Mouse (Mus musculus) cerebellum, adult 9-10 months (tissue): ENCODE data around the gene Hbq1b.
"Not testable (repeated sequence)": the region's sequence is repeated elsewhere in the genome, so short reads cannot be mapped to it uniquely, and the experiment has no call there.

Source experiments
- DNase-seq: peaks from one replicate; pipeline ENCODE4 v3.0.0; 2022

Hbq1b gene

DNA sequence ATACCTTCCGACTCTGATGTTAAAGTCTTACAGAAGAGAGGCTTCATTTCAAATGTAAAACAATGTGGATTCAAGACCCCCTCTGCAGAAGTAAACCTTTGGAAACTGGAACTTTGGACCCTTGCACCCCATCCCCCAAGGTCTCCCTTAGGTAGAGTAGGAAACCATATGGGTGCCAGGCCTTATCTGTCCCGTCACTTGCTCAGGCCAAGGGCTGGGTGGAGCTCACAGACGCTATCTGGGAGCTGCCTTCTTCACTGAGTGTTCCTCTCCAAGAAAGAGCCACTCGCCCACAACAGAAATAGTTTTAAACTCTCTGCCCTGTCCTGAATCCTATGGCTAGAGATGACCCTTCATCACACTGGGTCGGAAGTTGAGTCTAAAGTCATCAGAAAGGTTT is 17.8 kb upstream of the Hbq1b start:
- DNase-seq = no peak

DNA sequence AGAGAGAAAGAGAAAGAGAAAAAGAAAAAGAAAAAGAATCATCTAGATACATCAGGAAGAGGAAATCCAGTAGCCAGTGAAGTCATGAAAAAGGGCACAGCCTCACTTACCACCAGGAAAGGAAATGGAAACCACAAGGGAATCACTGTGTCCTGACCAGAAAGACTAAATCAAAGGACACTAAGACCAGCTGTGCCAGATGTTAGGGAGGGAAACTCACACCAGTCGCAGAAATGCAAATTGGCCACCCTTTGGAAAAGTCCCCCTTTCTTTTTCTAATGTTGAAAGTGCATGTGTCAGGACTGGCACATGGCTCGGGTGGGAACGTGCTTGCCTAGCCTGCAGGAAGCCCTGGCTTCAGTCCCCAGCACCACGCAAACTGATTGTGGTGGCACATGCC is 15.6 kb upstream of the Hbq1b start:
- DNase-seq = no peak

DNA sequence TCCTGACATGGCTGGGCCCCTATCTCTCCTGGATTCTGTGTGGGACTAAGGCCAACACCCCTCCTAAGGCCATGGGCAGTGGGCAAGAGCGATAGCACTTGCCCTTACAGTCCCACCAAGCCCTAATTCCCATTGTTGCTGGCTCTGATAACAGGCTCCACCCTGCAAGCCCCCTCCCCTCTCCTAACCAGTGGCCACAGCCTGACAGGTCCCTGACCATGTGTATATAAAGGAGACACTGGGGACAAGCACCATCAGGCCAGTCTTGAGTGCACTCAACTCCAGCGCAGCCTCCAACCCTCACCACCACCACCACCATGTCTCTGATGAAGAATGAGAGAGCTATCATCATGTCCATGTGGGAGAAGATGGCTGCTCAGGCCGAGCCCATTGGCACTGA is 10.4 kb upstream of the Hbq1b start, which contains the start of gene Hba-x:
Gene Hba-x, plus strand, starts transcription at position 54 of the 400 bp plus-strand sequence.
- no peak for DNase-seq

DNA sequence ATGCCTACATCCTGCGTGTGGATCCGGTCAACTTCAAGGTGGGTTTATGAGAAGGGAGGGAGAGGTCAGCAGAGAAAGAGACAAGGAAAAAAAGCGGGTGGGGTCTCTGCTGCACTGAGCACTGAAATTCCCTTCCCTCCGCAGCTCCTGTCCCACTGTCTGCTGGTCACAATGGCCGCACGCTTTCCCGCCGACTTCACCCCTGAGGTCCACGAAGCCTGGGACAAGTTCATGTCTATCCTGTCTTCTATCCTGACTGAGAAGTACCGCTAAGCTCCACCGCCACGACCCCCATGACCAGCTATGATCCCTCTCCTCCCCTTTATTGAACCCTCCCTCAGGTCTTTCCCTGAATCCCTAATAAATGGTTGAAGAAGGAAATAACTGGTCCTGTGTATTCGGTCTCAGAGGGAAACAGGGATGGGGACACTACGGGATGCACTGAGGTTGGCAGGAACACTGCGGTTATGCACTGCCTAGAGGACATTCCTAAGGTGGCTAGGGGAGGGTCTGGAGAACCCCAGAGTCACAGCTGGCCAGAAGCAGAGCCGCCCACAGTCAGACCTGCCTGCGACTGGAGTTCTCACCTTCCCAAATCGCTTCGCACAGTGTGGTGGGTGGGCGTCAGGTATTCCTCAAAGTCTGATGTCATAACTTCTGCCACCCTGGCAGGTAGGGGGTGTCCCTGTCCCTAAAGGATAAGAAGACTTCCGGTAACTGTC is 8.9 kb upstream of the Hbq1b start:
- no peak for DNase-seq

DNA sequence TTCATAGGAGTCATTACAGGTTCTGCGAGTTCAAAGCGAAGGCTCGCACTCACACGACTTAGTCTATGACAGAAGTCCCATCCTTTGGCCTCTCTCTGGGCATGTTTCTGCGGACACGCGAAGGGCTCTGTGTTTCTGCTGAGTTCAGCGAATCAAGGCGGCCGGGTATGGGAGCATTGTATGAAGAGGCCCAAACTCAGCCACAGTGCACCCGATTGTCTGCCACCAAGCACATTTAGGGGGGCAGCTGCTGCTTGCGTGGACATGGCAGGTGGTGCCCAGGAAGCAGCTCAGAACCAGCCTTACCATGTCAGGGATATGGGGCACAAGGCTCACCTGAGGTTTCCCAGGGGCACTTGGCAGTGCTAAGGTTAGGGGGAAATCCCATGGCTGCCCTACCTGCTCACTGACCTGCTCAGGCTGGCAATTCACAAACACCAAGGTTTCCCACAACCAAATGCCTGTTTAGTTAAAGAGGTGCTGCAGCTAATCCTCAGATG is 8.3 kb upstream of the Hbq1b start:
- no peak for DNase-seq

DNA sequence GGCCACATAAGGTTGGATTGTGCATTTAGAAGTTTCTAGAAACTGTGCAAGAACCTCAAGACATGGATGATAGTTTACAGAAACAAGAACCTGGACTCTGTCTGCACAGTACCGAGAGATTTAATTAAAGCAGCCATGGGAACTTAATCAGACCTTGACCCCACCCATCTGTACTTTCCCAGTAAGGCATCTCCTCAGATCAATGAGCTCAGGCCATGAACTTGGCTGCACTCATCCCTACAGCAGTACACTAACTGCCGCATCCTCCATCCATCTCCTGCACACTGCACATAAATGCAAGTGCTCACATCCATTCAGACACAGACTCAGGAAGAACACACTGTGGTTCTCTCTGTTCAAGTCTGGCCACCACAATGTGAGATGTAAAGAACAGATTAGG is 6.1 kb upstream of the Hbq1b start:
- DNase-seq = no peak

DNA sequence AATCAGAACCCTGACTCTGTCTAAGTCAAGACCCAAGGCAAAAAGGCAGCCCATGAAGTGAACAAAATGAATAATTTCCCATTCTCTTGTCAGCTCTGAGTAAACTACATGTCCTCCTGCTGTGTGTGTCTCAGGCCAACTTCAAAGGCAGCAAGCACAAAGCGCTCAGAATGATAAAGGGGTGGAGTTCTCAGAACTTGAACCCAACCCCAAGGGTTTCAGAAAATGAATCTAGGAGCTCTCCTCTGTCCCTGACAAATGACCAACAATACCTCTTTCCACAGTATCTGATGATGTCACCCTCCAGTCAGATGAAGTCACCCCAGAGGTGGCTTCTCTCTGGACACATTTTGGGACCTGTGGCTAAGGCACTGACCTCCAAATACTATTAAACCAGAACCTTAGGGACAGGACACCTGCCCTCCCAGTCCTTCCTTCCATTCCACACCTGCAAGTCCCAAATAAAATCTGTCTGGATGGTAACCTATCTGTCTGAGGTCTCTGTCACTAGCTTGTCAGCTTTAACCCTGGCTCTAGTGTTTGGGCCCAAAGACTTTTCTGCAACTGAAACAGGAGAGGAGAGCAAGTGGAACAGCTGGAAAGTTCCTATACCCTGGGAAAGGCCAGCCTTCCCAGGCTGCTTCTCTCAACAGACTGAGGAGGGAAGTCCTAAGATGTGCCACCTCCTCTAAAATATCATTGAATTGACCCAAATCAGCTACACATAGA is 5.2 kb upstream of the Hbq1b start:
- no peak for DNase-seq

DNA sequence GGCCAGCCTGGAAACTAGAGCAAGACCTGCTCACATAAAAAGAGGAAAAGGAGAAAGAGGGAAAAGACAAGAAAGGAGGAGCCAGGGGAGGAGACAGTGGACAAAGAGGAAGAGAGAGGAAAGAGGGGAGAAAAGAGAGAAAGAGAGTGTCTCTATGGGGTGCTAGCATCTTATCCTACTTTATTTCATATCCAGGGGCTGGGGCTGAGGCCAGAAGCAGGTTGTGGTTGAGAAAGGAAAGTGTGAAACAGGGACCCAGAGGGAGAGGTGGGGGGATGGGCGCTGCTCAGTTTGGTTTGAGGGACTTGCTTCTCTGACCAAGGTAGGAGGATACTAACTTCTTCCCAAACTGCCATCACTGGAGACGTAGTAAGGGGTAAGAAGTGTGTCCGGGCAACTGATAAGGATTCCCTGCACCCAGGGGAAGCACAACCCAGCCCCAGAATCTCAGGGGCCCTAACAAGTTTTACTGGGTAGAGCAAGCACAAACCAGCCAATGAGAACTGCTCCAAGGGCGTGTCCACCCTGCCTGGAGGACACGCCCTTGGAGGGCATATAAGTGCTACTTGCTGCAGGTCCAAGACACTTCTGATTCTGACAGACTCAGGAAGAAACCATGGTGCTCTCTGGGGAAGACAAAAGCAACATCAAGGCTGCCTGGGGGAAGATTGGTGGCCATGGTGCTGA is 3.5 kb upstream of the Hbq1b start, which contains the start of gene Hba-a1:
Gene Hba-a1, plus strand, starts transcription at position 421 of the 687 bp plus-strand sequence.
- DNase-seq = not testable (repeated sequence)

DNA sequence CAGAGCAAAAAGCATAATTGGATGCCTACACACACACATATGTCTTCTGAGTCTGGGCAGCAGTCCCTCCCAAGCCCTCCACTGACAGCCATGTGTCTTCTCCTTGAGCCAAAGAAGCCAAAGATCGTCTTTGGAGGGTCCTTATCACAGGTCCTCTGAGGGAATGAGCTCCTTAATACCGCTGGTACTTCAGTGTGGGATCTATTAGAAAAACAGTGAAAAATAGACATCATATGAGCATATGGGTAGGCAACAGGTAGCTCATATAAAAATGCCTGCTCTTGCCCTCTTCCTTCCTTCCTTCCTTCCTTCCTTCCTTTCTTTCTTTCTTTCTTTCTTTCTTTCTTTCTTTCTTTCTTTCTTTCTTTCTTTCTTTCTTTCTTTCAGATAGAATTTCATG is 2.2 kb upstream of the Hbq1b start:
- DNase-seq = not testable (repeated sequence)

DNA sequence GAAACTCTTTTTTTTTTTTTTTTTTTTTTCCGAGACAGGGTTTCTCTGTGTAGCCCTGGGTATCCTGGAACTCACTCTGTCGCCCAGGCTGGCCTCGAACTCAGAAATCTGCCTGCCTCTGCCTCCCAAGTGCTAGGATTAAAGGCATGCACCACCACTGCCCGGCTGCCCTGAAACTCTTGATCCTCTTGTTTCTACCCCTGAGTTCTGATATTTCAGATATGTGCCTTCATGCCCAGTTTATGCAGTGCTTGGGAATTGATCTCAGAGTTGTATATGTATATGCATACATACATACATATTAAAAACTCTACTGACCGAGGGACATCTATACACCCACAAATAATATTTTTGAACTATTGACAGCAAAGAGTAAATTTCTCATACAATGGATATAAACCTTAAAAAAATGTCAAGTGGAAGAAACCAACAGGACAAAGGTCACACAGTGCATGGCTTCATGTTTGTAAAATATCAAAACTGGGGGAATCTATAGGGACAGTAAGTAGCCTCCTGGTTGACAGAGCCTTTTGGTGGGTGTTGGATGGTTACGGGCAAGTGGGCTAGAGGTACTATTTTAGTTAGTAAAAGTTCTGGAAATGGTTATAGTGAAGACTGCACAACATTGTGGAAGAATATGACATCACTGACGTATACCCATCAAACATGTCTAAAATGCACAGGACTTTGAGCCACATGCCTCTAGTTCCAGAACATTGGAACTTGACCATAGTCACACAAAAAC is 1.6 kb upstream of the Hbq1b start:
- no peak for DNase-seq

DNA sequence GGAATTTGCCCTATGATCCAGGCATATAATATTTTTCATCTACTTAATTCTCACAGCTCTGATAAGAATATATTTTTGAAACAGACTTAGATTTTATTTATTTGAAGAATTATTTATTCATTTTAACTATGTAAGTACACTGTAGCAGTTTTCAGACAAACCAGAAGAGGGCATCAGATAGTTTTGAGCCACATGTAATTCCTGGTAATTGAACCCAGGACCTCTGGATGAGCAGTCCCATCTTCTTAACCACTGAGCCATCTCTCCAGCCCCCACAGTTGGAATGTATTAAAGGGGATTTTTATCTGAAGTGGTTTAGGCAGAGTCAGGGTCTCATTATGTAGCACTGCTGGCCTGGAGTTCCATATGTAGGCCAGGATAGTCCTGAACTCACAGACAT is 878 bp upstream of the Hbq1b start:
- not testable (repeated sequence) for DNase-seq

DNA sequence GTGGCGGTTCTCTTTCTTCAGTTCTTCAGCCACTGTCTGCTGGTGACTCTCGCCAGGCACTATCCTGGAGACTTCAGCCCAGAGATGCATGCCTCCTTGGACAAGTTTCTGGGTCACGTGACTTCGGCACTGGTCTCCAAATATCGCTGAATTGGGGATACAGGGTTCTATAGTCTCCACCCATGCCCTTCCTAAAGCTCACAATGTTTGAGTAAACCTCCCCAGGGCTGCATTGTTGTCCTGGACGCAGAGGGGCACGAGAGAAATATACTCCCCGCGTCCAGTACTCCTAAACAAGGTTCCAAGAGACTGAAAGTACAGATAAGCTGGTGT is 694 bp downstream of the Hbq1b start:
- no peak for DNase-seq

DNA sequence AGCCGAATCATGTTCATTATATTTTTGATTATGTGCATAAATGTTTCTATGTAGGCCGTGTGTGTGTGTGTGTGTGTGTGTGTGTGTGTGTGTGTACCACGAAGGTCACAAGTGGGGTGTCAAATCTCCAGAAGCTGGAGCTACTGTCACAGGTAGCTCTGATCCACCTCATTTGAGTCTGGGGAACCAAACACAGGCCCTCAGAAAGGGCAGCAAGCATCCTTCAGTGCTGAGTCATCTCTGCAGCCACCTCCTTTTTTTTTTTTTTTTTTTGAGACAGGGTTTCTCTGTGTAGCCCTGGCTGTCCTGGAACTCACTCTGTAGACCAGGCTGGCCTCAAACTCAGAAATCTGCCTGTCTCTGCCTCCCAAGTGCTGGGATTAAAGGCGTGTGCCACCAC is 6.1 kb downstream of the Hbq1b start:
- not testable (repeated sequence) for DNase-seq

DNA sequence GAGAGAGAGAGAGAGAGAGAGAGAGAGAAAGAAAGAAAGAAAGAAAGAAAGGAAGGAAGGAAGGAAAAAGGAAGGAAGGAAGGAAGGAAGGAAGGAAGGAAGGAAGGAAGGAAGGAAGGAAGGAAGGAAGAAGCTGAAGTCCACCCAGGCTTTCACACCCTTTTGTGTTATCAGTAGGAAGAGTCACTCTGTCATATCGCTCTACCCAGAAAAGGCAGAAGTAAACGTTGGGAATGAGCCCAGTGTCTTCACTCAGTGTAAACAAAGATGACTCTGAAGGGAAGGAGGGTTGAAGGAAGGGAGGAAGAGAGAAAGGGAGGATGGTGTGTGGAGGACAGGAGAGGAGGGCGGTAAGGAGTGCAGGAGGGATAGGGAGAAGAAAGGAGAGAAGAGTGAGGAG is 6.7 kb downstream of the Hbq1b start:
- not testable (repeated sequence) for DNase-seq

DNA sequence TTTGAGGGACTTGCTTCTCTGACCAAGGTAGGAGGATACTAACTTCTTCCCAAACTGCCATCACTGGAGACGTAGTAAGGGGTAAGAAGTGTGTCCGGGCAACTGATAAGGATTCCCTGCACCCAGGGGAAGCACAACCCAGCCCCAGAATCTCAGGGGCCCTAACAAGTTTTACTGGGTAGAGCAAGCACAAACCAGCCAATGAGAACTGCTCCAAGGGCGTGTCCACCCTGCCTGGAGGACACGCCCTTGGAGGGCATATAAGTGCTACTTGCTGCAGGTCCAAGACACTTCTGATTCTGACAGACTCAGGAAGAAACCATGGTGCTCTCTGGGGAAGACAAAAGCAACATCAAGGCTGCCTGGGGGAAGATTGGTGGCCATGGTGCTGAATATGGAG is 9.4 kb downstream of the Hbq1b start, which contains the start of gene Hba-a2:
Gene Hba-a2, plus strand, starts transcription at position 287 of the 400 bp plus-strand sequence.
- not testable (repeated sequence) for DNase-seq

DNA sequence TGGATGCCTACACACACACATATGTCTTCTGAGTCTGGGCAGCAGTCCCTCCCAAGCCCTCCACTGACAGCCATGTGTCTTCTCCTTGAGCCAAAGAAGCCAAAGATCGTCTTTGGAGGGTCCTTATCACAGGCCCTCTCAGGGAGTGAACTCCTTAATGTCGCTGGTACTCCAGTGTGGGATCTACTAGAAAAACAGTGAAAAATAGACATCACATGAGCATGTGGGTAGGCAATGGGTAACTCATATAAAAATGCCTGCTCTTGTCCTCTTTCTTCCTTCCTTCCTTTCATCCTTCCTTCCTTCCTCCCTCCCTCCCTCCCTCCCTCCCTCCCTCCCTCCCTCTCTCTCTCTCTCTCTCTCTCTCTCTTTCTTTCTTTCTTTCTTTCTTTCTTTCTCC is 10.7 kb downstream of the Hbq1b start:
- DNase-seq = not testable (repeated sequence)

DNA sequence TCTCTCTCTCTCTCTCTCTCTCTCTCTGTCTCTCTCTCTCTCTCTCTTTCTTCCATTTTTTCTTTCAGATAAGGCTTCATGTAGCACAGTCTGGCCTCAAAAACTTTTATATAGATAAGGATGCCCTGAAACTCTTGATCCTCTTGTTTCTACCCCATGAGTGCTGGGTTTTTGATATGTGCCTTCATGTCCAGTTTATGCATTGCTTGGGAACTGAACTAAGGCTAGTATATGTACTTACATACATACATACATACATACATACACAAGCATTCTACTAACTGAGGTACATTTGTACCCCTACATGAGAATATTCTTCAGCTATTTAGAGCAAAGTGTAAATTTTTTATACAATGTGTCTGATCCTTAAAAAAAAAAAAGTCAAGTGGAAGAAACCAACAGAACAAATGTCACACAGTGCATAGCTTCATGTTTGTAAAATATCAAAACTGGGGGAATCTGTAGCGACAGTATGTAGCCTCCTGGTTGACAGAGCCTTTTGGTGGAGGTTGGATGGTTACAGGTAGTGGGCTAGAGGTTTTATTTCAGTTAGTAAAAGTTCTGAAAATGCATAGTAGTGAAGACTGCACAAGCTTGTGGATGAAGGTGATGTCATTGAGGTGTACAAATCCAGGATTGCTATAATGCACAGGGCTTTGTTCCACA is 11.2 kb downstream of the Hbq1b start:
- DNase-seq = no peak

DNA sequence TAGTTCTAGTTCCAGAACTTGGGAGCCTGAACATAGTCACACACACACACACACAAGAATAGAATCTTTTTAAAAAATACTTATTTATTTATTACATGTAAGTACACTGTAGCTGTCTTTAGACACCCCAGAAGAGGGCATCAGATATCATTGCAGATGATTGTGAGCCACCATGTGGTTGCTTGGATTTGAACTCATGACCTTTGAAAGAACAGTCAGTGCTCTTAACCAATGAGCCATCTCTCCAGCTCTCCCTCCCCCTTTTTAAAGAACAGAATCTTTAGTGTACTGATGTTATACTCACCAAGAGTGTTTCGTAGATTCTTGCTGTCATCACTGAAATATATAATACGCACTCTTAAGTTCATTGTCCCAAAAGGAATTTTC is 11.8 kb downstream of the Hbq1b start:
- DNase-seq = no peak

DNA sequence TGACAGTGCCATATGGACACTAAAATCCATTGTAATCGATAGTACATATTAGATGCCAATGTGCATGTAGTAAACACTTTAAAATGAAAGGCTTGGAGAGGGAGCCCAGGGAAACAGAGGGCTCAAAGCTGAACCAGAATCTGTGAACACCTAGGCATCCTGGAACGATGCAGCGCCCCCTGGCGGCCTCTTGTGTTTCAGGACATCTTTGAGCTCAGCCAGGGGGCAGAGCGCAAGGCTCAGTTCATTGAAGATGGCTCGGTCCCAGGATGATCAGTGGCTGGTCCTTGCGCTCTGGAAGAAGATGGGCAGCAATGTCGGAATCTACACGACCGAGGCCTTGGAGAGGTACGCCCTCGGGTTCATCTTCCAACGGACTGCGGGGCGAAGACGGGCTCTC is 13.1 kb downstream of the Hbq1b start, which contains the start of gene Hbq1a:
Gene Hbq1a, plus strand, starts transcription at position 205 of the 400 bp plus-strand sequence.
- peak; percentile 70 for DNase-seq

DNA sequence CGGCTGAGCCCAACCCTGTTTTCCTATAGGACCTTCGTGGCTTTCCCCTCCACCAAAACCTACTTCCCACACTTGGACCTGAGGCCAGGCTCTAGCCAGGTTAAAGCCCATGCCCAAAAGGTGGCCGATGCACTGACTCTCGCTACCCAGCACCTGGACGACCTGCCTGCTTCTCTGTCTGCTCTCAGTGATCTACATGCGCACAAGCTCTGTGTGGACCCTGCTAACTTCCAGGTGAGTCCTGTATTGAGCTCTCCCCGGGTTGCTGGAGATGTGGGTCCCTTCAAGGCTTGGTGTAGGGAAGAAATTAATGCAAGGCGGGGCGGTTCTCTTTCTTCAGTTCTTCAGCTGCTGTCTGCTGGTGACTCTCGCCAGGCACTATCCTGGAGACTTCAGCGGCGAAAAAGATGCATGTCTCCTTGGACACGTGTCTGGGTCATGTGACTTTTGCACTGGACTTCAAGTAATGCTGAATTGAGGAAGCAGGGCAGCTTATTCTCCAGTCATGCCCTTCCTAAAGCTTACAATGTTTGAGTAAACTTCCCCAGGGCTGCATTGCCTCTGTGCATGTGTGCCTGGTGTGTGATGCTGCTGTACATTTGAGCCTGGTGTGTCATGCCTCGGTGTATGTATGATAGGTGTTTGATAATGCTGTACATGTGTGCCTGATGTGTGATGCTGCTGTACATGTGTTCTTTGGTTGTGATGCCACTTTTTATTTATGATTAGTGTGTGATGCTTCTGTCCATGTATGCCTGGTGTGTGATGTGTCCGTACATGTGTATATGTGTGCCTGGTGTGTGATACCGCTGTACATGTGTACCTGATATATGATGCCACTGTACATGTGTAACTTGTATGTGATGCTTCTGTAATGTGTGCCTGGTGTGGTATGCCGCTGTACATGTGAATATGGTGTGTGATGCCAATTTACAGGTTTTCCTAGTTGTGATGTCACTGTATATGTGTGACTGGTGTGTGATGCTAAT is 13.8 kb downstream of the Hbq1b start:
- DNase-seq = no peak

DNA sequence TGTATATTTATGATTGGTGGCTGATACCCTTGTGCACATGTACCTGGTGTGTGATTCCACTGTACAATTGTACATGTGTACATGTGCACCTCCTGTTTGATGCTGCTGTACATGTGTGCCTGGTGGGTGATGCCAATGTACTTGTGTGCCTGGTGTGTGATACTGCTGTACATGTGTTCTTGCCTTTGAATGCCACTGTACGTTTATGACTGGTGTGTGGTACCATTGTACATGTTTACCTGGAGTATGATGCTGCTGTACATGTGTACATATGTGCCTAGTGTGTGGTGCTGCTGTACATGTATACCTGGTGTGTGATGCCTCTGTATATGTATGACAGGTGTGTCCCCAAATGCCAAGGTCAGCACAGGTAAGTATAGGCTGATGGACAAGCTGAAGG is 14.7 kb downstream of the Hbq1b start:
- no peak for DNase-seq
